ENCODE assay signal across 15 mouse cellular contexts in the genomic region with DNA sequence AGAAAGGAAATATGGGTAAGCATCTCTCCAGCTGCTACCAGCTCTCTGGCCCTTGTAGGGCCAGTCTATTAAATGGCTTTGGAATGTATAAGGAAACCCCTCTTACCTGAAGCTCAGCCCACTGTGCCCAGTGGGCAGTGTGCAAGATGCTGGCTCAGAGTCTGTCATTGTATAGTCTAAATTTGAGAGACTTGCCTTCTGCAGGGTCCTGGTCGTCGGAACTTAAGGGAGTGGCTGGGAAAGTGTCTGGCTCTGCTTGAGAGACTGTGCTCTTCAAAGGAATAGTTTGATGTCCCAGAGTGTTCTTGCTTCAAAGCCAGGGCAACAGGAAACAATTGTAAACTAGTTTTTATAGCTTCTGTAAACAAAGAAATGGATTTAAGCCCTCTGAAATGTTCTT. TPM values are rescaled to one million over a fixed set of nuclear protein-coding genes. Genes with fewer than 3 reads are reported as not detected.
DNase-seq lines count a peak whose midpoint lies in the region; ATAC-seq lines count a peak whose summit lies in the region.
"Had no signal": no experiment of that assay in that cellular context is flagged by ENCODE, and none has a peak within 500 bp of the region (broad histone marks: within the 10 kb centered on the region; RNA-seq: fewer than 3 reads in every experiment).

No protein-coding gene starts in this region.

- no peaks in the 10 kb centered on the region for H3K9me3 ChIP-seq in lung, embryonic 15.5 days
- no peaks in the 10 kb centered on the region for H3K9me3 ChIP-seq in forebrain, embryonic 13.5 days (replicated peaks)
- H3K9me3 ChIP-seq in limb, embryonic 12.5 days, result no peaks in the 10 kb centered on the region
- no peaks in the 10 kb centered on the region for H3K9me3 ChIP-seq in neural tube, embryonic 13.5 days

- peak; percentile 62; the same call in 1 of the 2 replicates for ATAC-seq in lung, embryonic 15.5 days (ENCODE audit: borderline replicate concordance, extremely low read depth, low FRiP score, low TSS enrichment)
- peak; percentile 33; the same call in 1 of the 2 replicates for ATAC-seq in forebrain, embryonic 13.5 days
- peak; percentile 63; the same call in 1 of the 2 replicates for ATAC-seq in limb, embryonic 12.5 days (ENCODE audit: insufficient number of reproducible peaks, insufficient read depth, low FRiP score, low TSS enrichment, low read depth)
- no peak for ATAC-seq in neural tube, embryonic 13.5 days (ENCODE audit: low read depth)

- DNase-seq in lung, postnatal 4 days, result no peak
- DNase-seq in liver (no peak), MN1 (ENCODE audit: low spot score) (no peak)
- no peak for DNase-seq in layer of hippocampus, adult 8-10 months (ENCODE audit: low spot score in 2 of 2)
- DNase-seq: adrenal gland, postnatal 25 days; cerebellum, adult 11 months; gastrocnemius, postnatal 25 days; heart, postnatal 10 days; kidney, adult 9 months; layer of hippocampus, postnatal 36 days; thymus, postnatal 36 days had no signal

- peaks cover 11% of the 10 kb centered on the region for H3K4me1 ChIP-seq in lung, embryonic 15.5 days
- H3K4me1 ChIP-seq in forebrain, embryonic 13.5 days, result peaks cover 19% of the 10 kb centered on the region
- peaks cover 26% of the 10 kb centered on the region for H3K4me1 ChIP-seq in limb, embryonic 12.5 days (replicated peaks)
- peaks cover 9% of the 10 kb centered on the region for H3K4me1 ChIP-seq in neural tube, embryonic 13.5 days (replicated peaks)

- 0 out of 2 replicates have a peak overlapping the region, but pooled peaks have one; percentile 38 for H3K27ac ChIP-seq in lung, embryonic 15.5 days
- H3K27ac ChIP-seq in forebrain, embryonic 13.5 days, result peak overlapping the region; percentile 59
- peak overlapping the region; percentile 77 for H3K27ac ChIP-seq in limb, embryonic 12.5 days
- H3K27ac ChIP-seq in neural tube, embryonic 13.5 days (replicated peaks), result peak overlapping the region; percentile 38; the same call in 1 of the 2 replicates

- no peaks in the 10 kb centered on the region for H3K27me3 ChIP-seq in lung, embryonic 15.5 days
- H3K27me3 ChIP-seq in forebrain, embryonic 13.5 days, result no peaks in the 10 kb centered on the region
- no peaks in the 10 kb centered on the region for H3K27me3 ChIP-seq in limb, embryonic 12.5 days
- H3K27me3 ChIP-seq in neural tube, embryonic 13.5 days, result no peaks in the 10 kb centered on the region

- no peaks in the 10 kb centered on the region for H3K36me3 ChIP-seq in lung, embryonic 15.5 days
- no peaks in the 10 kb centered on the region for H3K36me3 ChIP-seq in forebrain, embryonic 13.5 days (ENCODE audit: poor library complexity, severe bottlenecking)
- no peaks in the 10 kb centered on the region for H3K36me3 ChIP-seq in limb, embryonic 12.5 days
- no peaks in the 10 kb centered on the region for H3K36me3 ChIP-seq in neural tube, embryonic 13.5 days

- no peak overlapping the region for H3K9ac ChIP-seq in lung, embryonic 15.5 days
- H3K9ac ChIP-seq in forebrain, embryonic 13.5 days, result no peak overlapping the region
- no peak overlapping the region for H3K9ac ChIP-seq in limb, embryonic 12.5 days (replicated peaks)
- H3K9ac ChIP-seq in neural tube, embryonic 13.5 days, result no peak overlapping the region

- no peak overlapping the region for H3K4me3 ChIP-seq in lung, embryonic 15.5 days
- no peak overlapping the region for H3K4me3 ChIP-seq in forebrain, embryonic 13.5 days
- H3K4me3 ChIP-seq in limb, embryonic 12.5 days (replicated peaks), result no peak overlapping the region
- no peak overlapping the region for H3K4me3 ChIP-seq in neural tube, embryonic 13.5 days

- 11% methylated on average over 2 of the region's 2 CpGs for WGBS in lung, embryonic 15.5 days
- 23% methylated on average over 2 of the region's 2 CpGs for WGBS in forebrain, embryonic 13.5 days
- 10% methylated on average over 2 of the region's 2 CpGs for WGBS in limb, embryonic 12.5 days
- 7% methylated on average over 2 of the region's 2 CpGs for WGBS in neural tube, embryonic 13.5 days

- no peak overlapping the region for H3K4me2 ChIP-seq in lung, embryonic 15.5 days
- H3K4me2 ChIP-seq in forebrain, embryonic 13.5 days, result no peak overlapping the region
- peak overlapping the region; percentile 27 for H3K4me2 ChIP-seq in limb, embryonic 12.5 days
- no peak overlapping the region for H3K4me2 ChIP-seq in neural tube, embryonic 13.5 days

RNA-seq across cellular contexts. Expression of gene Focad, which starts 41.5 kb away (rescaled TPM):
- polyA plus RNA-seq in lung, embryonic 15.5 days (2015; fragmentation: Nextera tagmentation; extraction: Ambion mirVana), result 14.9 and 15.3 TPM in 2 replicates
- polyA plus RNA-seq in forebrain, embryonic 13.5 days (2015; fragmentation: Nextera tagmentation; extraction: Ambion mirVana), result 10.3 and 14.6 TPM in 2 replicates
- polyA plus RNA-seq in limb, embryonic 12.5 days (2016; fragmentation: Nextera tagmentation; extraction: Ambion mirVana), result 13.7 and 14.3 TPM in 2 replicates
- 9.5 and 12.3 TPM in 2 replicates for polyA plus RNA-seq in neural tube, embryonic 13.5 days (2015; fragmentation: Nextera tagmentation; extraction: Ambion mirVana)
- 10 to 100 TPM; 64.5 to 80.0 (median 75.5) TPM for total RNA-seq in layer of hippocampus, adult 8-10 months (2022)
